Mouse (Mus musculus) olfactory bulb, adult 2 months (tissue): Measurements from ENCODE around the gene Cdc14b.

Experiments
- CTCF ChIP-seq: fragments of 200-500 bp; IDR thresholded peaks from 2 replicates; pipeline ENCODE4 v1.5.1; 2012; ENCODE audit warnings: low read depth, mild to moderate bottlenecking, low read length, moderate library complexity; ENCODE audit not compliant: insufficient read depth
- POLR2A ChIP-seq: fragments of 200-500 bp; IDR thresholded peaks from 2 replicates; pipeline ENCODE4 v1.6.1; 2012; ENCODE audit warnings: mild to moderate bottlenecking, low read depth, low read length, moderate library complexity; ENCODE audit not compliant: insufficient read depth

GRCm38 (mm10) chr13:64186516-64186915, 88.6 kb downstream of the Cdc14b start:
- TF ChIP-seq CTCF (no peak), POLR2A (no peak)
